Mouse (Mus musculus) heart, postnatal 36 days (tissue): Measurements from ENCODE around the gene Atp6v0a1. TPM values are rescaled to one million over a fixed set of nuclear protein-coding genes. Genes with fewer than 3 reads are reported as not detected.
"Not testable (repeated sequence)": the region's sequence is repeated elsewhere in the genome, so short reads cannot be mapped to it uniquely, and the experiment has no call there.

Experiments
- DNase-seq, 2 experiments: peaks; one replicate each; pipeline ENCODE4 v3.0.0; 2021 to 2022
- intact Hi-C: fragments of 180-260 bp; cut with DNase I; formaldehyde crosslinking; loops from one replicate; pipeline ENCODE4 v1.15.1; 2025
- total RNA-seq, 2 experiments: library from RNA; stranded (reverse); gene quantifications; 2 replicates each; pipeline ENCODE4 v1.2.3; 2021

The Atp6v0a1 gene
- total RNA-seq, 2 experiments from 2014 or later = 76.8 to 88.5 TPM

DNA sequence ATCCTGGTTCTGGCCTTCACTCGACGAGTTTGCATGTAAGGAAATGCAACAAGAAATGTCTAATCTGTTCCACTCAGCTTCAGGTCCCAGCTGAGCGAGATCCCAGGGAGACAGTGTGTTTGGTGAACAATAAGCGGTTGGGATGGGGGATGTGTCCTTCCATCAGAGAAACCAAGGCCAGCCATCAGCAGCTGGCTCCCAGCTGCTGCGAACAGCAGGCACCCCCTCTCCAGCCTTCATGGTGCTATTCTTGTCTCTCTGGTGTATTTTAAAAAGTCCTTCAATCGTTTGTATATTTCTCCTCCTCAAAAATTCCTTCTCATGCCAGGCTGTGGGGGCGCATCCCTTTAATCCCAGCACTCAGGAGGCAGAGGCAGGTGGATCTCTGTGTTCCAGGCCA is 34.0 kb upstream of the Atp6v0a1 start:
- no peak for DNase-seq
- intact Hi-C loops = no loop called here

DNA sequence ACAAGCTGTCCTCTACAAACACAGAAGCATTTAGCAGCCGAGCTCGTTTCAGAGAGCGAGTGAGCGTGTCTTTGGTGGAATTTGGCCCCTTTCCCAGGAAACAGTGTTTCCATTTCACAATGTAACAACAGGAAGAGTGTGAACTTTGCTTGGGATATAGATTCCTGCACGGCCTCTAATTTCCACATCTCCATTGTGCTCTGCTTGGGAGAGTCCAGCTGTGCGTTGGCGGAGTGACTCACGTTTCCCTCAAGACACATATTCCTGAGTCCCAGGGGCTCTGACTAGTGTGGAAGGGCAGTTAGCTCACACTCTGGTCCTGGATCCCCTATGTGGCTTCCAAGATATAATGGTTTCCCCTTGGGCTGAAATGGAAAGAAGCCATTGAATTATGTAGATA is 29.4 kb upstream of the Atp6v0a1 start:
- peak in 1 of 2 experiments; percentile 59 for DNase-seq
- intact Hi-C loops = loop anchor here (1.0 kb wide), 1 partner anchor 18 kb away; no protein-coding TSS in a partner anchor

DNA sequence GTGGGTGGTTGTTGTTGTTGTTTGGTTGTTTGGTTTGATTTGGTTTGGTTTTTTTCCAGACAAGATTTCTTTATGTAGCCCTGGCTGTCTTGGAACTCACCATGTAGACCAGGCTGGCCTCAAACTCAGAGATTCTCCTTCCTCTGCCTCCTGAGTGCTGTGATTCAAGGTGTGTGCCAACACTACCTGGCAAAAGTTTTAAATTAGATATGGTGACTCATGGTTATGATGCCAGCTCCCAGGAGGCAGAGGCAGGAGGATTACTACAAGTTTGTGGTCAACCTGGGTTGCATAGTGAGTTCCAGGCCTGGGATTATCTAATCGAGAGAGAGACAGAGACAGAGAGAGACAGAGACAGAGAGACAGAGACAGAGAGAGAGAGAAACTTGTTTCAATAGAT is 28.8 kb upstream of the Atp6v0a1 start:
- no peak for DNase-seq
- intact Hi-C loops = loop anchor here (1.0 kb wide), 1 partner anchor 18 kb away; no protein-coding TSS in a partner anchor

DNA sequence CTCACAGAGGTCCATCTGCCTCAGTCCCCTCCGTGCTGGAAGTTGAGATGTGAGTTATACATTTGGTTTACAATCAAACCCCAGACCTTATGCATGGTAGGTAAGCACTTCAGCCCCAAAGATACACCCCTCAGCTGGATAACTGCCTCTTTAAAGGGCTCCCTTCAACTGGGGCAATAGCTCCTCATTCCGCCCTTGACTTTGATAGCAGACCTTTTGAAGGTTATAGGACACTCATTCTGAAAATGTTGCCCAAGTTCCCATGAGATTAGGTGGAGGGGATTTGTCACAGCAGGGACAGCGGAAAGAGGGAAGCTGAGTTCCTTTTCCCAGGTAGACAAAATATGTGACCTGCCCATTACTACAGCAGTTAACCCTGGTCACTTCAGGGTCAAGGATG is 28.0 kb upstream of the Atp6v0a1 start:
- no peak for DNase-seq
- intact Hi-C loops = no loop called here

DNA sequence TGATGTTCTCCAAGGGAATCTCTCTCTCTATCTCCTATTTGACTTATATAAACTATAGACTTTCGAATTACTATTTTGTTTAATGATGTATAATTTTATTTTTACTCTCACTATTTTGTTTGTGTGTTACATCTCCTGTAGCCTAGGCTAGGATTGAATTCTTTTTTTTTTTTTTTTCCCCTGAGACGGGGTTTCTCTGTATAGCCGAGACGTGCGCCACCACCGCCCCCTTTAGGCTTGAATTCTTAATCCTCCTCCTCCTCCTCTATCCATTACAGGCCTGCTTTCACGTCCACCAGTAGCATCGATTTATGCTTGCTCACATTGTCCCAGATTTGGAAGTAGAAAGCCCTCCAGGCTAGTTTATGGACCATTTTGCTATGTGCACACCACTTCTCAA is 27.2 kb upstream of the Atp6v0a1 start:
- no peak for DNase-seq
- intact Hi-C loops = loop anchor here (2.0 kb wide), 2 partner anchors 27 to 75 kb away; partner anchors contain the start of gene Atp6v0a1

DNA sequence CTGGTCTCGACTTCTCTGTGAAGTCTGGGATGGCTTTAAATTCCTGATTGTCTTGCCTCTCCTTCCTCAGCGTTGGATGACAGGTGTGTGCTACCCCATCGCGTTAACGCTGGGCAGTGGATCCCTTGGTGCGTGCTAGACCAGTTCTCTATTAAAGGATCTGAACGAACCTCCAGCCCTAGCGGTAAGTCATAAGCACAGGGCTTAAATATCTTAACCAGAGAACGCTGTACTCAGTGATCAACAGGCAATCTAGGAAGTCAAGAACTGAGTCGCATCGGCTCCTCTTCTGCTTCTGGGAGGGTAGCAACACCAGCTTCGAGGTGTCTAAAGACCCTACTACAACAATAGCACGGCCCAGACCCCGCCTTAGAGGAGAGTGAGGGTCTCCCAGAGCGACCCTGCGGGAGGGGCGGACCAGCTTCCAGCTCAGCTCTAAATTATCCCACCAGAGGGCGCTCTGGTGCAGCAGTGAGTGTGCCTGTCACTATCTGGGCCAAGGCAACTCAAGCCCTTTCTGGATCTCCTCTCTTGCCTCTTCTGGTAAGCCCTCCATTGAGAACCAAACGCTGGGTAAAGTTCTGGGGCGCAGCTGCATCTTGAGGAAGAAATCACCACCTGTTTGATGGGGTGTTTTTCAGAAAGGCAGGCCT is 26.0 kb upstream of the Atp6v0a1 start:
- DNase-seq = peak; percentile 89 to 90
- intact Hi-C loops = loop anchor here (1.0 to 2.0 kb wide), 4 partner anchors 26 to 197 kb away; partner anchors contain the start of gene Atp6v0a1

DNA sequence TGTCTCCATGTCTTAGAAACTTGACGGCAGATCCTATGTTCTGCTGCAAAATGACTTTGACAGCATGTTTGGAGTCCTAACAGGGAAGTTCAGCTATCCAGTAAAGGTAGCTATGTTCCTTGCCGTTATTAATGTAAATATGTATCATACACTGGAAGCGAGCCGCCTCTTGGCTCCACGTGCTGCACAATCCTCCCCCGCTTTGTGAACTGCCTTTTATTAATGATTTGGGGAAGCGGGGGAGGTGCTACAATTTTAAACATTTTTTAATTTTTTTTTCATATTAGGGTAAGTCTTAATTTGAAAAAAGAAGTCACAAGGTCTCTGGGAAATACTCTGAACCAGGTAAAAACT is 25.5 kb upstream of the Atp6v0a1 start:
- intact Hi-C loops = loop anchor here (1.0 to 2.0 kb wide), 4 partner anchors 25 to 197 kb away; partner anchors contain the start of gene Atp6v0a1
- DNase-seq = no peak

DNA sequence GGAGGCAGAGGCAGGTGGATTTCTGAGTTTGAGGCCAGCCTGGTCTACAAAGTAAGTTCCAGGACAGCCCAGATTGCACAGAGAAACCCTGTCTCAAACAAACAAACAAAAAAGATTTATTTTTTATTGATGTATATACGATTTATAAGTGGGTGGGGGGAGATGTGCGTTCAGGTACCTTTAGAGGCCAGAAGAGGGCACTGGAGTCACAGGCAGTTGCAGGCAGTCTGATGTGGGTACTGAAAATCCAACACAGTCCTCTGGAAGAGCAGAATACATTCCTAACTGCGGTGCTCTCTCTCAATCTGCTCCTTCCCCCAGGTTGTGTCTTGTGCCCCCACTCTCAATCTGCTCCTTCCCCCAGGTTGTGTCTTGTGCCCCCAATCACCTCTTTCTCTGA is 23.6 kb upstream of the Atp6v0a1 start:
- intact Hi-C loops = no loop called here
- DNase-seq = no peak

DNA sequence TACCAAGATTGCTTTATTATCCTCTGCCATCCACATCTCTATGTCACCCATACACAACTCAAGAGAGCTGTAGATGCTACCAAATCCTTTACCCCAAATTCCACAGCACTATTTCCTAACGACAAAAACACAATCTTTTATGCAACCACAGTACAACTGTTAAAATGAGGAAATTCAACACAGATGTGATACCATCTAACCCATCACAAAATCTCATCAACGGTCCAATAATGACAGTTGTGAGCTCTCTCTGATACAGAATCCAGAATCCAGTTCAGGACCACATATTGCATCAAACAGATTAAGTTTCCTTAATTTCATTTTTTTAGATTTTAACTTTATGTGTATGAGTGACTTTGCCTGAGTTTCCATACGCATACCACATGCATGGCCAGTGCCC is 20.6 kb upstream of the Atp6v0a1 start:
- DNase-seq = no peak

DNA sequence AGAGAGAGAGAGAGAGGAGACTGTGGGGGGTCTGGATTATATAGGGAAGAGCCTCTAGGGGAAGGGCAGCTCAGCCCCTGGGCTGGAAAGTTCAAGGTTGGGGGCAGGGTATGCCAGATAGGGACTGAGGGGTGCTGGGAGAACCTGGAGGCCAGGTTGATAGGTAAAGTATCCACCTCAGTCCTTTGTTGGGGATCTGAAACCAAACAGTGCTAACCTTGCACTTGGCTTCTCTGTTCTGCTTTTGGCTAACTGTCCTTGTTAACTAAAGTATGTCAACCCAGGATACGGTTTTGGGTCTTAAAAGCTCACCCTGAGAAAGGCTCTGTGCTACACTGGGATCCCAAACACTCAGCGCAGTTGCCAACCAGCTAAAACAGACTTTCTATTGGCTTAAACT is 19.6 kb upstream of the Atp6v0a1 start:
- intact Hi-C loops = no loop called here
- no peak for DNase-seq

More for the DNA sequence above, 20.6 kb upstream of the Atp6v0a1 start:
- intact Hi-C loops = no loop called here

DNA sequence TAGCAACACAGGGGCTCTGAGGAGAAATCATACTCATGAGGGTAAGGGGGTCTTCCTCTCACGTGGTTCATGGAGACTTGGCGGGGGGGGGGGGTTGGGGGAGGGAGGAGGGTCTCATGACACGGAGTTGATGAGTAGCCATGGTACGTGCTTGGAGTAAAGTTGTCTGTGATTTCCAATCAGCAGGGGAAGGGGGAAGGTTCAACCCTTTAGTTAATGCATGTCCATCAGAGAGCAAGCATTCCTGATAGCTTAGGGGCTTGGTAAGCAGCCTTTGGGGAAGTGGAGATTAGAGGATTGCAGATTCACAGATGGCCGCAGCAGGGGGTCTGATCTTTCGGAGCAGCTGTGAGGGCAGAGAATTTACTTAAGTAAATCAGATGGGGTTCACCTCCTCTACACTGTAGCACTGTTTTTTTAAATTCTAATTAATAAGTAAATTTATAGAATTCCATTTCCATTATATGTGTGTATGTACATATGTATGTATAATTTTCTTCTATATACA is 18.2 kb upstream of the Atp6v0a1 start:
- intact Hi-C loops = no loop called here
- DNase-seq = no peak

DNA sequence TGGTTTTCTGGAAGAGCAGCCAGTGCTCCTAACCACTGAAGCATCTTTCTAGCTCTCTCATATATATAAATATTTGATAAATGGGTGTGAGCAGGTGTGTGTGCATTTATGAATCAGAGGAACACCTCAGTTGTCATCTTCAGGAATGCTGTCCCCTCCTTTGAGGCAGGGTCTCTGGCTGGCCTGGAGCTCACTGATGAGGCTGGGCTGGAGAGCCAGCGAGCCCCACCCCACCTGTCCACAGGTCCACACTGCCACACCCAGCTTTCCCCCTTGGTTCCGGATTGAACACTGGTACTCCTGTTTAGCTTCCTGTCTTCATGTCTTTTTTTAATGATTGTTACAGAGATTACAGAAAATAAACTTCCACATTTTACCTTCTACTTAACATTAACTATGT is 15.8 kb upstream of the Atp6v0a1 start:
- intact Hi-C loops = no loop called here
- DNase-seq = no peak

DNA sequence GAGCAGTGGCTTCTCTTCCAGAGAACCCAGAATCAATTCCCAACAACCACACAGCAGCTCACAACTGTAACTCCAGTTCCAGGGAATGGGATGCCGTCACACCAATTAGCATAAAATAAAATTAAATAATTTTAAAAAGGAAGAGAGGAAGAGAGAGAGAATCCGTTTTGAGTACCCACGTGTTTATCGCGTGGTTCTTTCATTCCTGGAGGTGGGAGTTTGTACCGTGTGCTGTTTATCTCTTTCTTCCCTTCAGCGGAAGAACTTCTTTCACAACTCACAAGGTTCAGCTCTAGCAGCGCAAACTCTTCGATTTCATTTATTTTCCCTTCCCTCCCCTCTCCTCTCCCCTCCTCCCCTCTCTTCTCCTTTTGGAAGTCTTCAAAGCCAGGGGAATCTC is 15.0 kb upstream of the Atp6v0a1 start:
- intact Hi-C loops = no loop called here
- DNase-seq = no peak

DNA sequence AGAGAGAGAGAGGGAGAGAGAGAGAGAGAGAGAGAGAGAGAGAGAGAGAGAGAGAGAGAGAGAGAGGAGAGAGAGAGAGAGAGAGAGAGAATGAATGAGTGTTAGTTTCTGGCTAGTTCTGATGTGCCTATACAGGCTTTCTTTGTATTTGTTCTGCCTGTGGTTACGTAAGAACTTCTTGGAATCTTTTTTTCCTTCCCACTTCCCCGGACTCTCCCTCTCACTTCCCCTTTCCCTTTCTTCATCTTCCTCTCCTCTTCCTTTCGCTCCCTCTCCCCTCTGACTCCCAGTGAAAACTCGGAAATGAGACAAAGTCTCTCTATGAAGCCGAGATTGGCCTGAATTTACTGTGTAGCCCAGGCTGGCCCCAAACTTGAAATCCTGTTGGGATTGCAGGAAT is 14.6 kb upstream of the Atp6v0a1 start:
- DNase-seq = no peak
- intact Hi-C loops = no loop called here

DNA sequence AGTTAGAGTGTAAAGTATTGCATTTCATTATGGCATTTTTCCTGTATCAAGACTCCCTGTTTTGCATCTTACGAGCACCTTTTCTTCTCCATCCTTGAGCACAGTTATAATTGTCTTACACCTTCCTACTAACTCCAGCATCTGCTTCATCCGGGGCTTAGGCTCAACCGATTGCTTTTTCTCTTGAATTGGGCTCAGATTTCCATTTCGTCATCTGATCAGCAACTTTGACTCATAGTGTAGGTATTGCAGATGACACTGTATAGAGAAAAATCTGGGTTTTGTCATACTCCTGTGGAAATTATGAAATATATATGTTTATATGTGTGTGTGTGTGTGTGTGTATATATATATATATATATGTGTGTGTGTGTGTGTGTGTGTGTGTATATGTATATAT is 12.8 kb upstream of the Atp6v0a1 start:
- no peak for DNase-seq
- intact Hi-C loops = no loop called here

DNA sequence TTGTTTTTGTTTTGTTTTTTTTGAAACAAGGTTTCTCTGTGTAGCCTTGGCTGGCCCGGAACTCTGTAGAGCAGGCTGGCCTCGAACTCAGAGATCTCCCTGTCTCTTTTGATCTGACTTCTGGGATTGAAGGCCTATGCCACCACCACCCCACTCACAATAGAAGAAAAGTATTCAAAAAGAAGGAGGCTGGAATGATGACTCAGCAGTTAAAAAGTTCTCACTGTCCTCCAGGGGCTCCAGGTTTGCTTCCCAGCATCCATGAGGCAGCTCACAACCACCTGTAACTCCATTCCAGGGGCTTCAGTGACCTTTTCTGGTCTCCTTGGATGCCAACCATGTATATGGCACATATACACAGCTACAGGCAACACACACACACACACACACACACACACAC is 10.4 kb upstream of the Atp6v0a1 start:
- DNase-seq = no peak
- intact Hi-C loops = no loop called here

DNA sequence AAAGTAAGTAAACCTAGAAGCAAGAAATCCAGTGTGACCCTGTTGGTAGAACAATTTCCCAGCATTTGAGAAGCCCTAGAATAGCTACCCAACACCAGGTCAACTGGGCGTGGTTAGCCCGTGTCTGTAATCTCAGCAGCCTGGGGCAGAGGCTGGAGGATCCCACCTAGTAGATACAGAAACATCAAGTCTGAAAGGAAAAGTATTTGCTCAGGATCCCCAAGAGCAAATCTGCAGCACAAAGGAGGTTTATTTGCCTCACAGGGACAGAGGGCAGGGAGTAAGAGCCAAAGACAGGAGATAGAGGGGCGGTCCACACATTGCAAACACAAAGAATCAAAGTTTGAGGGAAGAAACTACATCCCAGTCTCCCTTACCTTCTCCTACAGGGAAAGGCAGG is 10.0 kb upstream of the Atp6v0a1 start:
- DNase-seq = no peak
- intact Hi-C loops = no loop called here

DNA sequence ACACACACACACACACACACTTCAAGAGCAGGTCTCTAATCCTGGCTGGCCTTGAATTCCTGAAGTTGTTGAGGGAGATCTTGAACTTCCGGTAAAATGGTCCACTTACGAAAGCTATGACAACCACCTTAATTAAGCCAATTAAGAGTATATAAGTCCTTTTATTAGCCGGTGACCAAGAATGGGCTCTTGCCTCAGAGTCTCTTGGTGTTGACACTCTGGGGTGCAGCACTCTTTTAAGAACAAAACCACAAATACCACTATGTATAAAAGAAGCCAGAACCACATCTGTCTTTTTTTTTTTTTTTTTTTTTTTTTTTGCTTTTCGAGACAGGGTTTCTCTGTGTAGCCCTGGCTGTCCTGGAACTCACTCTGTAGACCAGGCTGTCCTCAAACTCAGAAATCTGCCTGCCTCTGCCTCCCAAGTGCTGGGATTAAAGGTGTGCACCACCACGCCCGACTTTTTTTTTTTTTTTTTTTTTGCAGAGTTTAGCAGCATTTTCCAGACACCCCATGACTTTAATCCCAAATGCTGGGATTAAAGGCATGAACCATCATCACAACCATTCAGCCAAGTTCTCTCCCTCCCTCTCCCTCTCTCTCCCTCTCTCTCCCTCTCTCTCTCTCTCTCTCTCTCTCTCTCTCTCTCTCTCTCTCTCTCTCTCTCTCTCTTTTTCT is 7.2 kb upstream of the Atp6v0a1 start:
- intact Hi-C loops, DNase-seq: not testable (repeated sequence)

DNA sequence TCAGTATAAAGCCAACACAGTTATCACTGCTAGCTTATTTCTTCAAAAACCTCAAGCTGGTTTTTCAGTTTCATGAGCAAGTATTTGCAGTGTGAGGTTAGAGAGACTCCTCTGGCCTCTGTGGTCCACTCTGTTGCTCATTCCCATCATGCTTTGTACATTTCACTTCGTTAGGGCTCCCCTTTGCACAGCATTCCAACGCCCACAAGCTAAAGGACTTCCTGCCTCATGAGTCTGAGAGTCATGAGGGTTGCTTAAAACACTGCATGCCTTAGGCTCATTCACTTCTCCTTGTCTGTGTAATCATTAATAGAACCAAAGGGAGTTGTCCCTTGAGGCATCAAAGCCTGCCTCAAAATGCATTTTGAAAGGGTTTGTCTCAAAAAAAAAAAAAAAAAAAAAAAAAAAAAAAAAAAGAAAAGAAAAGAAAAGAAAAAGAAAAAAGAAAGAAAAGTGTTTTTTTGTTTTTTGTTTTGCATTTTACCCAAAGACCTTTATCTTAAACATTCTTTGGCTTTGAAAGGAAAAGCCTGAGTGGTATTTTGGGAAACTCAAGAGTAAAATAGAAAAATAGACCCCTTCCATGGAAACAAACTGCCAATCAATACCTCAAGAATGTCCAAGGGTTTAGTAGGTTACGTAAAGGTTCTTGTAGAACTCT is 6.1 kb upstream of the Atp6v0a1 start:
- no peak for DNase-seq
- intact Hi-C loops = no loop called here

DNA sequence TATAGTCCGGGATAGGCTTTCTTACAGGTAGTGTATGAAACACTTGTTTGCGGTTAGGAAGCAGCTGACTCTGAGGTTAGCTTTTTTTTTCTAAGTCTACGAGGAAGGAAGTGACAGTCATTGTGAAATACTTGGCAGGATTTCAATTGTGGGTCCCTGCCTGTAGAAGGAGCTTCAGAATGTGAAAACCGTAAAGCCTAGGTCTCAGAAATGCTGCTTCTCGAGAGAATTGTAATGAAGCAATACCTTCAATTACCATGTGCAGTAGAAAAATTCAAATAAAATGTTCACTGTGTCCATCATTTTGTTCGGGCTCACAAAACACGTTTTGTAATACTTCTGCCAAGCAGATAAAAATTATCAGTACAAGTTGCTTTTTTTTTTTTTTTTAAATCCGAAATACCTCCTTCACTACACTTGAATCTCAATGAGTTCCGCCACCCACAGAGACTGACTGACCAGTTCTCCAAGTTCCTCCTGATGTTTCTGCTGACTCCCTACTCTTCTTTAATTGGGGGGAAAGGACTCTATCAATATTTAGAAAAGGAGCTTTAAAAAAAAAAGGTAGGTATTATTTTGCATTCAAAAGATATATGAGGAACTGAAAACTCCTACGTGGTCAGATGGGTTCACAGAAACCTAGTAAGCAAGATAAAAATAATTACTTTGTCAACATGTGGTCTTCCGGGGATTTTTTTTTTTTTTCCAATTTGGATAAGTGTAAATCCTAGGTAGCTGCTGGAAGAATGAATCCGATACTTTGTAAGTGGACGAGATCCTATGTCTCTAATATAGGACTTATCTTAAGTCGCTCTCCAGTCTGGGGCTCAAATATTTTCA is 826 bp upstream of the Atp6v0a1 start:
- DNase-seq = peak; percentile 19 to 47
- intact Hi-C loops = loop anchor here (2.0 kb wide), 2 partner anchors 26 to 50 kb away; no protein-coding TSS in a partner anchor
